Mouse (Mus musculus) regulatory T cell (primary cell): Measurements from ENCODE around the gene Morc4.

Experiments
- in situ Hi-C: fragments of 300-600 bp; cut with MboI, MseI; formaldehyde crosslinking; loops from one replicate; pipeline ENCODE4 v1.15.1; 2025; ENCODE audit warnings: high pct_unique_total_duplicates

Gene Morc4

DNA sequence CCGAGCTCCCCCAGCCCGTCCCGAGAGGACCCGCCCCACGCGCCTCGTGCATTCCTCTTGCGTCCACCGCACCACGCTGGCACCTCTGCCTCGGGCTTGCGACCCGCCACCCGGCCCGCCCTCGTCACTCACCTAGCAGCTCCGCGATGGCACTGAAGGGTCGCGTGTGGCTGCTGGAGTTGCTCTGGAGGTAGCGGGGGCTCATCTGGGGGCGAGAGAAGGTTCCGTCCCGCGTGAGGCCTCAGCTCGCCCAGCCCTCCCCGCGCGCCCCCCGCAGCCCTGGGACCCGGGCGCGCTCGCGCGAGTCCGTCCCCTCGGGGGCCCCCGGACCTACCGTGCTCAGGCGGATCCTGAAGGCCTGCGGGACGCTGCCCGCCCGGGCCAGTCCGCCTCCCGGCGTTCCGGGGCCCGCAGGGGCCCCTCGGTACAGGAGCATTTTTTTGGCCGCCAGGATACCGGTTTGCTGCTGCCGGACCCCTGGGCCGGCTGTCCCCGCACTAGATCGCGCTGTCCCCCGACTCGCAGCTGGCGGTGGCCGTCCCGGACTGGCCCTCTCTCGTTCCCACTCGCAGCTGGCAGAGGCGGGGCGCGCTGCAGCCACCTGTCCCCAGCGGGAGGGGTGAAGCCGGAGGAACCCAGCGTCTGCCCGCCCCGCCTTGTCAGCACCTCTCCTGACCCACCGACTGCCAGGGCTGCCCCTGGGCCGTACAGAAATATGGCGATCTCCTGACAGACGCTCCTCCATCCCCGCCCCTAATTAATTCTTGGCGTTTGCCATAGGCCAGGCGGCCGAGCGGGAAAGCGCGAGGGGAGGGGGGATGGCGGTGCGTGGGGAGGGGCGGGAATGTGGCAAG is at the start of gene Morc4:
Gene Morc4 (minus strand): TSS at position 740 of the 854 bp plus-strand sequence.
- in situ Hi-C loops: no loop called here

DNA sequence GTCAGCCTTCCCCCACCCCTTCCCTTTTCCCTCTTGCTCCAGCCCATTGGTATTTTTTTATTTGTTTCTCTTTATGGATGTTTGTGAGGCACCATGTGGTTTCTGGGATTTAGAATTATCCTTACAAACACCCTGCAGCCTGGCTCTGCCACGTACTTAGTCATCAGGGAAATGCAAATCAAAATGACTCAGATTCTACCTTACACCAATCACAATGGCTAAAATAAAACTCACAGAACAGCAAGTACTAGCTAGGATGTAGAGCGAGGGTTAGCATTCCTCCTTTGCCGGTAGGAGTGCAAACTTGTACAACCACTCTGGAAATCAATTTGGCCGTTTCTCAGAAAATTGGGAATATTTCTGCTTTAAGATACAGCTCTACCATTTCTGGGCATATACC is 49.1 kb upstream of the Morc4 start:
- in situ Hi-C loops: no loop called here

DNA sequence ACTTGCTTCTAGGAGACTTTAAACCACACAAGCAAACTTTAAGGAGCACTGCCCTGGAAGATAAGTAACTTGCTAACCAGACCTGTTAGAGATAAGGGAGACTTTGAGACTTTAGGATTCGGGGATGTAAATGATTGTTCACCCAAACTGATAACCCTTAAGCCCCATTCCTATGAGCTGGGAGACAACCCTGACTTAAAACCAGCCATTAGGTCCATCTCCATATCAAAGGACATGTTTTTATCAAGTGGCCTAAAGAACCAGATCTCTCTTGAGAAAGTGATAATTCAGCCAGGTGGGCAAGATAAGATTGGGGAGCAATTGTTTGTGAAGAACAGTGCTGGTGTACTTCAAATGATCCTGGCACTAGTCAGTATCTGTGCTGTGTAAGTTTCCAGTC is 19.9 kb upstream of the Morc4 start:
- in situ Hi-C loops: loop anchor here (25.0 kb wide), 1 partner anchor 1271 kb away; no protein-coding TSS in a partner anchor

DNA sequence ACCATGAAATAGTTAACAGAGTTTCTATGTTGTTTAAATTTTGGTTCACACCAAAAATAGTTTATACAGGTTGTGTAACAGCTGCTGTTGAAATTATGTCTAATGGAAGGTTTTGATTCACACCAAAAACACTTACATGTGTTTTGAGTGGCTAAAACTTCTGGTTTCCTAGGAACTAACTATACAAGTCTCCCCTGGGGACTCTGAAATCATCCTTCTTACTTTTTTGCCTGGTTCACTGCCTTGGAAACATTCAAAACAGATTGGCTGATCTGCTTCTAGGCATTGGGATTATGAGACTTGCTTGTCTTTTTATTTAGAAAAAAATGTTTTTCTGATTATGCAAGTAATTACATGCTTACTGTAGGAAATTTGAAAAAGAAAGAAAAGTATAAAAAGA is 11.7 kb upstream of the Morc4 start:
- in situ Hi-C loops: loop anchor here (25.0 kb wide), 1 partner anchor 1279 kb away; no protein-coding TSS in a partner anchor

DNA sequence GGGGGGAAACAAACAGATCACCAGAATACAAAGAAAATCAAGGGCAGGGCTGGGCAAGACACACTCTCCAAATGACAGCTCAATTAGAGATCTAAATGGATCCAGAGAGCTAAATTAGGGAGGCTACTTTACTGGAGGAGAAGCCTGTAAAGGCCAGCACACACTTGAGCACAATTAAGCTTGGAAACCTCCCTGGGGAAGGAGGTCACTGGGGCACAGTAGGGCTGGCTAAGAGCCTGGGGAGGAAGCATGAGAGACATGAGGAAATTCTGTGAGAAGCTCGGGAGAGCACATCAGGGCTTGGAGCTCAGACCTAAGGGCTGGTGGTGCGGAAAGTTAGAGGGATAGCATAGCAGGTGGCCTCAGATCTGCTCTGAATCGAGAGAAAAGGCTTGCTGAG is 6.5 kb upstream of the Morc4 start:
- in situ Hi-C loops: loop anchor here (25.0 kb wide), 1 partner anchor 1284 kb away; no protein-coding TSS in a partner anchor

DNA sequence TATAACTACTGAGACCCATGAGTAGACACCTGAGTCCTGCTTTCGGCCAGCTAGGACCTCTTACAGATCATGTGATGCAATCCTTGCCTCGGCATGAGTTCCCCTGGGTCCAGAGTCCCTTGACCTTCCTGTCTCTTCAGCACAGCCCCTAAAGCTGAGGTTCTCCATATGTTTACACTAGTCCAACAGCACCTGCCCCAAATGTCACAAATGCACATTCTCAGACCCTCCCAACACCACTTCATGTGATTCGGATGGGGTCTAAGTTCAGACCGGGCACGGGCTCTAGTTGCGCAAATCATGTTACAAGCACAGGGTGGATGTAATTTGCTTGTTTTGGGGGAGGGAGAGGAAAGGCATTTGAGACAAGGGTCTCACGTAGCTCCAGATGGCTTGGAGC is 5.6 kb upstream of the Morc4 start:
- in situ Hi-C loops: loop anchor here (25.0 kb wide), 1 partner anchor 1285 kb away; no protein-coding TSS in a partner anchor

DNA sequence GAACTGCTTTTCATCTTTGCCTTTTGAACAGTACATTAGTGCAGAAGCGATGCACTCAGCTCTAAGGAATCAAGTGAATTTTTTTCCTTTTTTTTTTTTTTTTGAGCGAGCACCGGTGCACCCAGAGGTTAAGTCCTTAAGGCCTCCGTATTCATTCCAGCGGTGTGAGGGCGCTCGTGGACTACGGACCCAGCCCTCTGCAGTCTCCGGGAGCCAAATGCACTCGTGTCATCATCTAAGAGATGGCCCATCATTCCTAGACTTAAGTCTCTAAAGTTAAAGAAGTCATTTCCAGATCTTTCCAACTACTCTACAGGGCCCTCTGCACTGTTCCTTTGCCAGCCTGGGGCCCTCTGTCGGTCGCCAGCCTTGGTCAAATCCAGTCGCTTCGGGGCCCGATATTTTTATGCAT is 1.2 kb downstream of the Morc4 start:
- in situ Hi-C loops: no loop called here

DNA sequence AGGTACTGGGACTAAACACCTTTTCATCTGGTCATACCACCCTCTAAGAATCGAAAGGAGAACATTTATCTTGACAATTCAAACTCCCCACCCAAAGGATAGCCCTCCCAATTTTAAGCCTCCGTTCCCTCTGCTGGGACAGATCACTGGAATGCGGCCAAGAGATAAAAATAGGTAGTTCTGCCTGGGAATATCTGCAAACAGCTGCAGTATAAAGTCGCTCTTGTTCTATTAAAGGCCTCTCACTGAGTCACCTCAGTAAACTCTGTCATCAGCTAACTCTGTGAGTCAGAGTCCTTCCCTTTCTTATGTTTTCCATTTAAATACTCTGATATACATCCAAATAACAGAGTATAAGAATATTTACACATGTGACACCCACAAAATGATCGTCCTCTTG is 12.1 kb downstream of the Morc4 start:
- in situ Hi-C loops: no loop called here

DNA sequence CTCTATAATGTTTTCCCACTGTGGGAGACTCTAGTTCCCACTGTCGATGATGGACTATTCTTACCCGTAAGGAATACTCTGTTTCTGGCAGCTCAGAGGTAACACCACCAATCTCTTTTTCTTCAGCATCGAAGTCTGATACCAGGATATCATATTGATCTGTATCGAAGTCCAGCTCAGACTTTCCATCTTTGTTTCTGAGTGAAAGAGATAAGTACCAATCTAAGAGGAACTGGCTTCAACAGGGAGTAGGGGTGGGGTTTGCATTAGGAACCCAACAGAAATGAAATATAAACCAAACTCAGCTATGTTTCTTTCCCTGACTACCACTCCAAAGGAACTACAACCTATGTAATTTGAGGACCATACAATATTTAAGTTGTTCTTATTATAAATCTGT is 16.7 kb downstream of the Morc4 start:
- in situ Hi-C loops: no loop called here

DNA sequence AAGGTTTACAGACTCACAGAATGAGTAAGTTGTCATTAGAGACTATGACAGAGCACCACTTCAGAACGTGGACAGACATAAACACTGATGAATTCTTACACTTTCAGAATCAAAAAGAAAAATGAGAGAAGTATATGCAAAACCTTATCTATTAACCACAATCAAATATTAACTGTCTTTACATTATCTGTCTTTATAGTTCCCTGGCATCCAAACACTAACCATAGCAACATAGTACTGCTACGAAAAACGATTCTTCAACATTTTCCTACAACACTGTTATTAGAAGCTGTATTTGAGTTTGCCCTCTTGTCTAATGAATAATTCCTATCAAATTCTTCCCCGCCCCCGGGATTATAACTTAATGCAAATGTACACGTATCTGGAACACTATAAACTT is 30.4 kb downstream of the Morc4 start:
- in situ Hi-C loops: no loop called here

DNA sequence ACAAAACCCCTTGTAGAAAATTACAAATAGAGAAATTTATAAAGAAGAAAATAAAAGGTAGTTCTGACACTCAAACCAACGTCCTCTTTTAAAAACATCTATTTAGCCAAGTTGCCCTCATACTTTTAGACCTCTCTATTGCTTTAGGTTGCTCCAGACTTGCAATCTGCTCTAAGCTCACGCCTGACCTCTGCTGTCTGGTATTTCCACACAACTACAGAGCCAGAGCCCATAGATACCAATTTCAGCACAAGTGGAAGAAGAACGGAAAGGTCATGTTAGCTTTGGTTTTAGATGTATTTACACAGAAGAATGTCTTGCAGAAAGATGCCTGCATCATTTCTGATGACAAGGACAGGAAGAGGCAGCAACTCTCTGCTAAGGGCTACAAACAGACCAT is 32.4 kb downstream of the Morc4 start:
- in situ Hi-C loops: no loop called here

DNA sequence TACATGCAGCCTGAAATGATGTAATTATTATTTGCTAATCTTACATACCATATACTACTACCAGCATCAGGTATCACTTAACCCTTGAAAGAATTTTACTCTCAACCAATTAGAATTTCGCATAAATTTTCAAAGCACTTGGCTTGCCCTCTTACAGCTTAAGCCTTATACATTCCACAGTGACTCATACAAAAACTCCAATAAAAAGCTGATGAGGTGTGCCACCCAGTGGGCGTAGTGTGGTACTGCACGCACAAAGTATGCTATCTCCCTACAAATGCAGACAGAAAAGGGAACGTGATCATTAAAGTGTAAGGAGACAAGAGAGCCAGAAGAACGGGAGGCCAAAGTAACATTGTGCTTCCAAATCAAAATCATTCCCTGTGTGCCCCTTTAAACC is 39.0 kb downstream of the Morc4 start:
- in situ Hi-C loops: no loop called here

DNA sequence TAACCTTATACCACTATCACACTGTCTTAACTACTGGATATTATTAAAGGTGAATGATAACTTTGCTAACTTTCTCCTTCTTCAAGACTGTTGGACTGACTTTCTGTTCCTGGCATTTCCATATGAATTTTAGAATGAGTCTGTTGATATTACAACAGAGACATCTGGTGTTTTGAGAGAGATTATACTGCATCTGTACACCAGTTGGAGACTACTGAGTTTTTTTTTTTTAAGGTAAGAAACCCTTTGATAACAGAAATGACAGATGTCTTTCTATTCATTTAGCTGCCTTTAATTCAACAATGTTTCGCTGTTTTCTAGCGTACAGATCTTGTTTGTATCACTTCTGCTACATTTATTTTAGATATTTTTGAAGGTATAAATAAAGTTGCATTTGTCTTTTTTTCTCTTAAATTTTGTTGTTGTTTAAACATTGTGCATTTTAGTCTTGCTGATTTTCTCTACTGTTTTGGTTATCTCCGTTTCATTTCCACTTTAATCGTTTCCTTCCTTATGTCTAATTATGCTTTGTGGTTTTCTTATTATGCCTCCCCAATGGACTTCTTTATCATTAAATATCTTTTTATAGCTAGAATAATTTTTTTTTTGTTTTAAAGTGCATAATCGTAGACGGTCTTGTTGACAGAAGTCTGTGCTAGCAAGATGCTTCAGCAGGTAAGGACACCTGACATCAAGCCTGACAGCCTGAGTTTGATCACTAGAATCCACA is 42.9 kb downstream of the Morc4 start:
- in situ Hi-C loops: no loop called here

DNA sequence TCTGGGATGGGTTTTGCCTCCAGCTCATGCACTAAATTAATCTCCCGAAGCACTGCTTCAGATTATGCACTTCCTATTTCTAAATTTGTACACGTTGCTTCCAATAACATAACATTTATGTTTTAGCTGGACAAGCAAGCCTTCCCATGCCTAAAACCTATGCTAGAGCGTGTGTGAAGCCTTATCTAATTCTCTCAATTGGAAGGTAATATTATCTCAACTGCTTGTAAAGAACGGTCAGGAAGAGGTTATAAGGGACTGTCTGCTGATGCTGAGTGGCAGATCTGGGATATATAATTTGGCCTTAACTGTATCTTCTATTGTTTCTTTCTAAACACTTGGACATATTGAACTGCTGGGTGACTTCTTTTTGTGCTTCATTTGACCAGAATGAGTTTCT is 44.6 kb downstream of the Morc4 start:
- in situ Hi-C loops: no loop called here

DNA sequence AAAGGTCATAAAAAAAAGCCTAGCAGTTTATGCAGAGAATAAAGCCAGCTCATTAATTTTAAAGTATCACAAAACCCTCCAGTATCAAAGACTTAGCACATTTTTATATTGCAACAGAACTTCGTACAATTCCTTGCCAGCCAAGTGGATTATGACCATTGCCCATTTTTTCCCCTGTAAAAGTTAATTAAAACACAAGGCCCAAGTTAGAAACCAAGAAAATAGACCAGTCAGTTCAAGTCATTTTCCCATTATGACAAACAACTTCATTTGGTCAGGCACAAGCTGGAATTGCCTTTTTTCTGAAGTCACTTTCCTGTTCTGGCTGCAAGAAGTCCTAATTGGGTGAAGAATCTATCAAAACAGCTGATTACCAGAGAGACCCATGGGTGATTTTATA is 46.1 kb downstream of the Morc4 start:
- in situ Hi-C loops: no loop called here

DNA sequence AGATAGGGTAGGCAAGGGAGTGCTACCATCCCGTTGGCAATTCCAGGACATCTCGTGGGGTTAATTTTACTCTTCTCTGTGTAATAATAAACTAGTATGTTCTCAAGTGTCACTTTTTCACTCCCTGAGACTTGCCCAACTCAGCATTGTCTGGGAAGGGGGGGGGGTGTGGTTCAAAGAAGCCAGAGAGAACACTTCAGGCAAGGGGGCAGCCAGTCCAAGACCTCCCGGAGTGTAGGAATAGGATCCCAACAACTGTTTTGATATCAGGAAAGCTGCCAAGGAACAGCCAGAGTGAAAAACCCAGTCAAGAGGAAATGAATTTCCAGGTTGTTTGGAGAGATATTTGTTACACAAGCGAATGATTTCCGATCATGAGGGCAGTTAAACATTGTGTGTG is 56.3 kb downstream of the Morc4 start:
- in situ Hi-C loops: no loop called here

DNA sequence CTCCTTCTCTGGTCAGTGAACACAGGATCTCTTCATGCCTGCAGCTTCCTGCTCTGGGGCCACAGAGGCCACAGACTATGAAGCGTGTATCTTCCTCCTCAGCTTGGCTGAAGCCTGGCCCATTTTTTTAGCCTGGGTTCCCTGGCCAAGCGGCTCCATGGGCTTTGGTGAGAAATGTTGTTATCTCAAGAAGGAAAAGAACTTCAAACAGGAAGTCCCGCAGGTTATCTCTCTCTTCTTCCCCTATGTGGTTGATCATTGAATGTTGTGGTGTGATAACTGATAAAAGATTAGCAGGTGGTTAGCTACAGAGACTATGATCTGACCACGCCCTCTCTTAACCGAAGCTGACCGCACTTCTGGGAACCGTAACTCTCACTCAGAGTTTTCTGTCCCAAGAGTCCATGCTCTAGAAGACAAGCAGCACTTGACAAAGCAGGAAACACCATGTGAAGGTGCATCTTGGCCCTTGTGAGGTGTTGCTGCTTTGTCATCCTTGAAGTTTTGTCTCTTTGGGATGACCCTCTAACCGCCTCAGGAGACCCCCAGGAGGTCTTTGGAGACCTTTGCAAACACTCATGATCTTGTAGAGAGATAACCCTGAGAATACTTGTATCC is 57.4 kb downstream of the Morc4 start:
- in situ Hi-C loops: no loop called here

DNA sequence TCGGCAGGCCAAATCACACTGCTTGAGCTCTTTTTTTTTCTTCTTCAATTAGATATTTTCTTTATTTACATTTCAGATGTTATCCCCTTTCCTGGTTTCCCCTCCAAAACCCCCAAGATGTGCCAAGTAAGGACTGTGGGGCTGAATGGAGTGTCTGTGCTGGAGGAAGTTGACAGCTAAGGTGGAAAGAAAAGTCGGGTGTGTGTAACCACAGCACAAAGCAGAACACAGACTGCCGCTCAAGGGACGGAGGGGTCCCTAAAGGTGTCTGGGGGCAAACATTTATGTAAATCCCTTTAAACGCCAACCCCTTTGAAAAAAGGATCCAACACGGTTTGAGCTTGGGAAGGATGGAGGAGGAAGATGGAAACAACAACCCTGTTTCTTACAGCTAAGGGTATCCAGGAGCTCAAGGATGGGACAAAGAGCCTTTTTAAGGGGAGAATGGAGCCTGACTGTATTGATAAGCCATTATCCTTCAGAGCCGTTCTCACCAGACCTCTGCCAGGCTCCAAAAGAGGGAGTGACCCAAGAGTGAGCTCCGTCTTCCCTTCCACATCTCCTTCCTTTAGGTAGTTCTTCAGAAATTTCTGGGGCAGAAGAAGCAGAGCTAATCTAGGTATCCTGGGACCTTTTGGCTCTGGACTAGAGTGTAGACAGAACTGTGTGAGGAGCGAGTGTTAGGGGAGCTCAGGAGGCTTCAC is 58.0 kb downstream of the Morc4 start:
- in situ Hi-C loops: no loop called here

DNA sequence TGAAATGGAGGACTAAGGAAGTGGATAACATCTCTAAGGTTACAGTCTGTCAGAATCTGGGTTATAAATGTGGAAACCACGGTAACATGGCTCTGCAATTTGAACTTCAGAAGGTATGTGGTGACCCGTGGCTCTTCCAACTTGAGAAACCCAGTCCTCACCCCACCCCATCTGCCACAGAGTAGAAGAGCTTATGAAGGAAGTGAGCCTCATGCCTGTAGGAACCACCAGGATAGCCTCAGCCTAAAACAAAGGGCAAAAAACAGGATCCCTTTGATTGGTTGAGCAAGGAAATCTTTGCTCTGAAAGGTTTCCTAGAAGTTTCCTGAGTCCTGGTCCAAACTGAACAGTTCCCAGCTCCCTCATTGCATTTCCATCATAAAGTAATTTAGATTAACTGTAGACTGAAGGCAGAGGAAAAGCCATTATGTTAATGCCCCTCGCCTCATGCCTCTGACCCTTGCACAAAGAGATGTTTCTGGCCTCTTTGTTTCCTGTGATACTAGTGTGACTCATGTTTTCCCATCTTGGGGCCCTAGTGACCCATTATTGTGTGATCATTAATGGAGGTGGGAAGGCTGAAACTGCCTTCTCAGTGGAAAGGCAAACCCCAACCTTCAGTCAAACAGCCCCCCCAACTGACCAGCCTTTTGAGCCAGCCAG is 58.7 kb downstream of the Morc4 start:
- in situ Hi-C loops: no loop called here

DNA sequence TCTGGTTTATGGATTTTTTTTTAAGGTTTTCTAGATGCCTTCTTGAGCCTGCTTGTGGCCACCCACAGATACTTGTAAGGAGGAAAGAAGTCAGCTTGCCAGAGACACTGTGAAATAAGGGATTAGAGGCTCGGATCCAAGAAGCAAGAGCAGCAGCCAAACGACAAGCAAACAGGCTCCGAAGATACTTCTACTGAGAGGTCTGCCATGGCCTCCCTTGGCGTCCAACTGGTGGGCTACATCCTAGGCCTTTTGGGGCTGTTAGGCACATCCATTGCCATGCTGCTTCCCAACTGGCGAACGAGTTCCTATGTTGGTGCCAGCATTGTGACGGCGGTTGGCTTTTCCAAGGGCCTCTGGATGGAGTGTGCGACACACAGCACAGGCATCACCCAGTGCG is 63.0 kb downstream of the Morc4 start:
- in situ Hi-C loops: no loop called here

DNA sequence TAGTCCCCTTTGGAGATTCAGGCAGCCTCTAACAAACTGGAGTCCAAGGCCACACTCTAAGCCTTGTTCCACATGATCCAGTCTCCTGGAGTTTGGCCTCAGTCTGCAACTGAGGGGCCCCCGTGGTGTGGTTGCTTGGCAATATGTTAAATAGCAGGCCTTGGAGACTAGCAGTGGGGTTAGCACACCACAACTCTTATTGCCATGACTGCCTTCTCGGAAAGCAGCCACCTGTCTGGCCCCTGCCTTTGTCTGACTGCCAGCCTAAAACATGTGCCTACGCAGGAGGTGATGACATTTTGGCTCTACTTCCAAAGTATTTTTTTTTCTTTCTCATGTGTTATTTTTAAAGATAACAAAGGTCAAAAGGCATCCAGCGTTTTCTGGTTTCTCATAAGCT is 63.4 kb downstream of the Morc4 start:
- in situ Hi-C loops: no loop called here
